Mouse (Mus musculus) erythroblast, embryonic 14.5 days (primary cell): Measurements from ENCODE around the gene 2010111I01Rik. TPM values are rescaled to one million over a fixed set of nuclear protein-coding genes. Genes with fewer than 3 reads are reported as not detected.

Source experiments
- H3K27me3 ChIP-seq: 2 replicates; pipeline ENCODE4 v1.6.1; 2012; ENCODE audit warnings: inconsistent platforms; ENCODE audit not compliant: control insufficient read depth
- H3K36me3 ChIP-seq: 2 replicates; pipeline ENCODE4 v1.6.1; 2012; ENCODE audit warnings: mild to moderate bottlenecking, inconsistent platforms; ENCODE audit not compliant: control insufficient read depth
- H3K4me1 ChIP-seq: 2 replicates; pipeline ENCODE4 v1.6.1; 2012; ENCODE audit warnings: inconsistent platforms; ENCODE audit not compliant: control insufficient read depth
- H3K4me3 ChIP-seq: replicated peaks from 2 replicates; pipeline ENCODE3; 2012; ENCODE audit warnings: moderate library complexity, mild to moderate bottlenecking, inconsistent platforms
- H3K9me3 ChIP-seq: 2 replicates; pipeline ENCODE4 v1.6.1; 2012; ENCODE audit warnings: low read length, inconsistent platforms, mixed read lengths; ENCODE audit not compliant: control insufficient read depth
- GATA1 ChIP-seq: IDR thresholded peaks from 2 replicates; pipeline ENCODE4 v1.6.1; 2012; ENCODE audit warnings: low read length, inconsistent platforms, mixed read lengths
- TAL1 ChIP-seq: IDR thresholded peaks from 3 replicates; pipeline ENCODE4 v1.6.1; 2012; ENCODE audit warnings: low read length, inconsistent platforms, mixed read lengths
- polyA plus RNA-seq: library from polyadenylated mRNA; stranded (reverse); fragments of >175 nt; gene quantifications from 2 replicates; pipeline ENCODE4 v1.2.3, GENCODE M21; 2012

2010111I01Rik gene
- polyA plus RNA-seq, 1 experiment: 2.2 TPM

GRCm38 (mm10) chr13:63302381-63302780 lies 337.7 kb downstream of the 2010111I01Rik start:
- H3K36me3 ChIP-seq: peaks cover 75% of the 10 kb centered on the region

GRCm38 (mm10) chr13:63304124-63304792 lies 339.6 kb downstream of the 2010111I01Rik start:
- TF ChIP-seq GATA1: no peak
- H3K36me3 ChIP-seq: peaks cover 59% of the 10 kb centered on the region

More at GRCm38 (mm10) chr13:63302381-63302780, 337.7 kb downstream of the 2010111I01Rik start:
- Histone ChIP-seq H3K4me1 (no peaks in the 10 kb centered on the region; the same call in 1 of the 2 replicates), H3K4me3 (no peak overlapping the region), H3K9me3 (no peaks in the 10 kb centered on the region), H3K27me3 (no peaks in the 10 kb centered on the region)
- TF ChIP-seq TAL1 (no peak), GATA1 (no peak)

GRCm38 (mm10) chr13:63304799-63305159 lies 340.1 kb downstream of the 2010111I01Rik start:
- Histone ChIP-seq H3K36me3 (peaks cover 57% of the 10 kb centered on the region), H3K4me1 (no peaks in the 10 kb centered on the region; the same call in 1 of the 2 replicates), H3K9me3 (no peaks in the 10 kb centered on the region), H3K27me3 (no peaks in the 10 kb centered on the region), H3K4me3 (no peak overlapping the region)
- TF ChIP-seq TAL1 (no peak), GATA1 (no peak)

More at GRCm38 (mm10) chr13:63304124-63304792, 339.6 kb downstream of the 2010111I01Rik start:
- H3K4me3 ChIP-seq: no peak overlapping the region
- no peaks in the 10 kb centered on the region for H3K27me3 ChIP-seq
- no peaks in the 10 kb centered on the region; the same call in 1 of the 2 replicates for H3K4me1 ChIP-seq
- H3K9me3 ChIP-seq: no peaks in the 10 kb centered on the region

- Histone ChIP-seq H3K36me3 (peaks cover 54% of the 10 kb centered on the region), H3K9me3 (no peaks in the 10 kb centered on the region), H3K27me3 (no peaks in the 10 kb centered on the region), H3K4me3 (no peak overlapping the region), H3K4me1 (no peaks in the 10 kb centered on the region)
- TF ChIP-seq GATA1: no peak
- no peak for TF ChIP-seq TAL1
These were observed 340.7 kb downstream of the 2010111I01Rik start for GRCm38 (mm10) chr13:63305160-63306011.

GRCm38 (mm10) chr13:63306768-63307167 lies 342.1 kb downstream of the 2010111I01Rik start:
- Histone ChIP-seq H3K4me3 (no peak overlapping the region), H3K9me3 (no peaks in the 10 kb centered on the region), H3K27me3 (no peaks in the 10 kb centered on the region), H3K4me1 (no peaks in the 10 kb centered on the region), H3K36me3 (peaks cover 46% of the 10 kb centered on the region)
- TF ChIP-seq TAL1: no peak
- TF ChIP-seq GATA1: no peak

- no peak for TF ChIP-seq TAL1
- no peak for TF ChIP-seq GATA1
These were observed 344.9 kb downstream of the 2010111I01Rik start for GRCm38 (mm10) chr13:63309563-63309962.

GRCm38 (mm10) chr13:63311156-63311555 lies 346.5 kb downstream of the 2010111I01Rik start:
- Histone ChIP-seq H3K4me3 (no peak overlapping the region), H3K4me1 (peaks cover 16% of the 10 kb centered on the region), H3K36me3 (peaks cover 46% of the 10 kb centered on the region), H3K9me3 (no peaks in the 10 kb centered on the region), H3K27me3 (no peaks in the 10 kb centered on the region)
- TF ChIP-seq GATA1 (no peak), TAL1 (no peak)

More at GRCm38 (mm10) chr13:63309563-63309962, 344.9 kb downstream of the 2010111I01Rik start:
- Histone ChIP-seq H3K4me1 (peaks cover 13% of the 10 kb centered on the region), H3K9me3 (no peaks in the 10 kb centered on the region), H3K27me3 (no peaks in the 10 kb centered on the region), H3K4me3 (no peak overlapping the region), H3K36me3 (peaks cover 47% of the 10 kb centered on the region)

- H3K27me3 ChIP-seq: no peaks in the 10 kb centered on the region
- TF ChIP-seq TAL1 (no peak), GATA1 (no peak)
- H3K4me3 ChIP-seq: no peak overlapping the region
- peaks cover 58% of the 10 kb centered on the region for H3K36me3 ChIP-seq
- peaks cover 16% of the 10 kb centered on the region for H3K4me1 ChIP-seq
- no peaks in the 10 kb centered on the region for H3K9me3 ChIP-seq
These were observed 348.6 kb downstream of the 2010111I01Rik start for GRCm38 (mm10) chr13:63313247-63313646.
